Mouse (Mus musculus) layer of hippocampus, postnatal 25 days (tissue): ENCODE results near the gene Tmem179. TPM values are rescaled to one million over a fixed set of nuclear protein-coding genes. Genes with fewer than 3 reads are reported as not detected.

Experiments
- DNase-seq, 2 experiments: peaks; one replicate each; pipeline ENCODE4 v3.0.0; 2022; ENCODE audit warnings: mixed read lengths in 2 of 2, low spot score in 1 of 2; ENCODE audit errors: extremely low spot score in 1 of 2
- total RNA-seq, 2 experiments: library from RNA; stranded (reverse); gene quantifications; 2 replicates each; pipeline ENCODE4 v1.2.3; 2021

The Tmem179 gene
- total RNA-seq, 2 experiments from 2014 or later, result 113 to 133 TPM

GRCm38 (mm10) chr12:112465928-112466327 is 50.6 kb downstream of the Tmem179 start:
- no peak for DNase-seq

- DNase-seq, result no peak
Observed at GRCm38 (mm10) chr12:112464516-112464915, 52.0 kb downstream of the Tmem179 start.

GRCm38 (mm10) chr12:112463750-112464444 is 52.6 kb downstream of the Tmem179 start:
- no peak for DNase-seq

- no peak for DNase-seq
Observed at GRCm38 (mm10) chr12:112463209-112463608, 53.3 kb downstream of the Tmem179 start.

GRCm38 (mm10) chr12:112462423-112462822 is 54.1 kb downstream of the Tmem179 start:
- no peak for DNase-seq

GRCm38 (mm10) chr12:112457839-112458238 is 58.7 kb downstream of the Tmem179 start:
- peak; percentile 56 for DNase-seq

GRCm38 (mm10) chr12:112456144-112456713 is 60.3 kb downstream of the Tmem179 start:
- DNase-seq, result no peak

- DNase-seq, result no peak
Observed at GRCm38 (mm10) chr12:112451826-112452225, 64.7 kb downstream of the Tmem179 start.

GRCm38 (mm10) chr12:112451381-112451780 is 65.2 kb downstream of the Tmem179 start:
- DNase-seq, result no peak

GRCm38 (mm10) chr12:112450883-112451282 is 65.7 kb downstream of the Tmem179 start:
- peak in 1 of 2 experiments; percentile 64 for DNase-seq

Other genes starting within 250 kb of the Tmem179 start
- under 1 TPM; 0.32 to 0.56 TPM for gene A530016L24Rik, start 27.3 kb downstream of the Tmem179 start, total RNA-seq
- gene Inf2, start 72.0 kb upstream of the Tmem179 start, total RNA-seq, result 100 to 1,000 TPM; 116 to 146 TPM
- gene Adssl1, start 103.3 kb upstream of the Tmem179 start, total RNA-seq, result 10 to 100 TPM; 11.4 to 12.9 TPM
- 10 to 100 TPM; 20.0 to 21.9 TPM for gene Siva1, start 127.9 kb upstream of the Tmem179 start, total RNA-seq
- gene Akt1, start 158.1 kb upstream of the Tmem179 start, total RNA-seq, result 100 to 1,000 TPM; 147 to 158 TPM
- gene Zbtb42, start 162.1 kb upstream of the Tmem179 start, total RNA-seq, result under 1 TPM; 0.40 to 0.76 TPM
- 100 to 1,000 TPM; 180 to 192 TPM for gene Cep170b, start 203.7 kb upstream of the Tmem179 start, total RNA-seq
- 10 to 100 TPM; 11.1 to 11.9 TPM for gene Pld4, start 243.9 kb upstream of the Tmem179 start, total RNA-seq